Mouse (Mus musculus) testis, postnatal 14 days (tissue): ENCODE measurements at regions not wholly inside any gene's neighbourhood (a gene's known extent, or its start where the extent isn't known, plus 50 kb on each side); places are given as distances from the start of the nearest gene placed in this dataset.

ENCODE experiments used
- DNase-seq: peaks from one replicate; pipeline ENCODE4 v3.0.0; 2021; ENCODE audit warnings: low spot score

GRCm38 (mm10) chr8:35935034-35935433, 169.4 kb downstream of the Gm19410 start:
- DNase-seq, result no peak

- no peak for DNase-seq
Measured at GRCm38 (mm10) chr8:35939199-35939598, 173.6 kb downstream of the Gm19410 start.

GRCm38 (mm10) chr8:35942515-35942914, 176.9 kb downstream of the Gm19410 start:
- DNase-seq, result no peak

GRCm38 (mm10) chr8:35943686-35944085, 178.1 kb downstream of the Gm19410 start:
- no peak for DNase-seq

GRCm38 (mm10) chr8:35944461-35944860, 178.9 kb downstream of the Gm19410 start:
- DNase-seq, result no peak

GRCm38 (mm10) chr8:35946539-35946940, 180.9 kb downstream of the Gm19410 start:
- no peak for DNase-seq

- DNase-seq, result no peak
Measured at GRCm38 (mm10) chr8:35948146-35948545, 182.6 kb downstream of the Gm19410 start.

GRCm38 (mm10) chr8:35948751-35949183, 183.2 kb downstream of the Gm19410 start:
- DNase-seq, result no peak

- DNase-seq, result no peak
Measured at GRCm38 (mm10) chr8:35955506-35955905, 189.9 kb downstream of the Gm19410 start.

- no peak for DNase-seq
Measured at GRCm38 (mm10) chr8:35956319-35956718, 190.7 kb downstream of the Gm19410 start.

GRCm38 (mm10) chr8:35959201-35959600, 193.6 kb downstream of the Gm19410 start:
- DNase-seq, result no peak

- DNase-seq, result no peak
Measured at GRCm38 (mm10) chr8:35960867-35961614, 195.5 kb downstream of the Gm19410 start.

- DNase-seq, result no peak
Measured at GRCm38 (mm10) chr8:35961615-35962220, 196.1 kb downstream of the Gm19410 start.

GRCm38 (mm10) chr8:35964932-35965331, 199.3 kb downstream of the Gm19410 start:
- no peak for DNase-seq

- DNase-seq, result no peak
Measured at GRCm38 (mm10) chr8:35968341-35968740, 202.8 kb downstream of the Gm19410 start.

- no peak for DNase-seq
Measured at GRCm38 (mm10) chr8:35971082-35971481, 205.5 kb downstream of the Gm19410 start.

GRCm38 (mm10) chr8:35974323-35975029, 208.9 kb downstream of the Gm19410 start:
- no peak for DNase-seq

- DNase-seq, result no peak
Measured at GRCm38 (mm10) chr8:35979638-35980255, 214.2 kb downstream of the Gm19410 start.

- DNase-seq, result no peak
Measured at GRCm38 (mm10) chr8:35983083-35983482, 217.5 kb downstream of the Gm19410 start.

- DNase-seq, result peak; percentile 42
Measured at GRCm38 (mm10) chr8:35985152-35985689, 219.6 kb downstream of the Gm19410 start.

GRCm38 (mm10) chr8:35987327-35987726, 221.7 kb downstream of the Gm19410 start:
- DNase-seq, result no peak

- DNase-seq, result no peak
Measured at GRCm38 (mm10) chr8:35991013-35991412, 225.4 kb downstream of the Gm19410 start.
